Mouse (Mus musculus) cortical plate, adult 2 months (tissue): ENCODE results near the gene Exoc4.

ENCODE experiments used
- CTCF ChIP-seq: fragments of 200-500 bp; IDR thresholded peaks from 2 replicates; pipeline ENCODE4 v1.5.1; 2011; ENCODE audit warnings: mild to moderate bottlenecking, control low read depth, low read length; ENCODE audit not compliant: insufficient read depth; ENCODE audit errors: extremely low read depth
- POLR2A ChIP-seq: fragments of 200-500 bp; IDR thresholded peaks from 2 replicates; pipeline ENCODE4 v1.6.1; 2011; ENCODE audit warnings: mild to moderate bottlenecking, low read length, control low read depth; ENCODE audit not compliant: insufficient read depth; ENCODE audit errors: extremely low read depth

DNA sequence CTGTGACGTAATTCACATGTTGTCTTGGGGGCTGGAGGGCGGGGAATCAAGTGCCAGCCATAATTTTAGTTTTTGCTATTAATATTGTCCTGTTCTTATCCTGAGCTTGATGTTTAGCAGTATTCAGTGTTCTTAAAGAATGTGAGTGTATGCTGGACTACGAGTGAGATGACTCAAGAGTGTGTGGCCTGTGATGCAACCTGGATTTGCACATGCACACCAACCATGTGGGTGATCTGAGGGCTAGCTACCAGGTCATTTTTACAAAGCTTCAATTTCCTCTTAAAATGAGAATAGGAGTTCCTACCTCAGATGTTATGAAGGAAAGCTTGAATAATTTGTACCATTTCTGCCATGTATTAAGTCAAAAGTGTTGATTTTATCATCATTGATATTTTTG lies 661.8 kb downstream of the Exoc4 start:
- no peak for TF ChIP-seq POLR2A
- TF ChIP-seq CTCF: no peak
